Mouse (Mus musculus) left cerebral cortex, adult 9 months (tissue): Measurements from ENCODE around the gene Ubiad1.

Experiments used
- DNase-seq, 2 experiments: peaks; one replicate each; pipeline ENCODE4 v3.0.0; 2022; ENCODE audit warnings: low spot score in 2 of 2

The Ubiad1 gene

GRCm38 (mm10) chr4:148444250-148444967, at the start of gene Ubiad1:
TSS of gene Ubiad1 (minus strand) at chr4:148444771.
- DNase-seq = peak in 1 of 2 experiments; percentile 79

- DNase-seq = peak in 1 of 2 experiments; percentile 47
These were observed 46.9 kb upstream of the Ubiad1 start for GRCm38 (mm10) chr4:148491448-148491847.

- DNase-seq = peak in 1 of 2 experiments; percentile 35
These were observed 45.9 kb upstream of the Ubiad1 start for GRCm38 (mm10) chr4:148490502-148490901.

- DNase-seq = no peak
These were observed 43.3 kb upstream of the Ubiad1 start for GRCm38 (mm10) chr4:148487841-148488240.

- no peak for DNase-seq
These were observed 39.9 kb upstream of the Ubiad1 start for GRCm38 (mm10) chr4:148484511-148484910.

- DNase-seq = no peak
These were observed 37.1 kb upstream of the Ubiad1 start for GRCm38 (mm10) chr4:148481557-148482168.

- DNase-seq = no peak
These were observed 35.7 kb upstream of the Ubiad1 start for GRCm38 (mm10) chr4:148480245-148480644.

- DNase-seq = no peak
These were observed 28.9 kb upstream of the Ubiad1 start for GRCm38 (mm10) chr4:148473496-148473895.

- DNase-seq = no peak
These were observed 28.0 kb upstream of the Ubiad1 start for GRCm38 (mm10) chr4:148472436-148473174.

GRCm38 (mm10) chr4:148471363-148471806, 26.8 kb upstream of the Ubiad1 start:
- DNase-seq = no peak

- no peak for DNase-seq
These were observed 25.1 kb upstream of the Ubiad1 start for GRCm38 (mm10) chr4:148469487-148470252.

- DNase-seq = no peak
These were observed 23.8 kb upstream of the Ubiad1 start for GRCm38 (mm10) chr4:148468396-148468795.

GRCm38 (mm10) chr4:148466511-148467079, 22.0 kb upstream of the Ubiad1 start:
- DNase-seq = peak in 1 of 2 experiments; percentile 48

GRCm38 (mm10) chr4:148464869-148465268, 20.3 kb upstream of the Ubiad1 start:
- peak in 1 of 2 experiments; percentile 44 for DNase-seq

GRCm38 (mm10) chr4:148464301-148464700, 19.7 kb upstream of the Ubiad1 start:
- no peak for DNase-seq

- DNase-seq = peak in 1 of 2 experiments; percentile 30
These were observed 18.8 kb upstream of the Ubiad1 start for GRCm38 (mm10) chr4:148463208-148463960.

- DNase-seq = no peak
These were observed 18.1 kb upstream of the Ubiad1 start for GRCm38 (mm10) chr4:148462717-148463116.

- DNase-seq = no peak
These were observed 17.2 kb upstream of the Ubiad1 start for GRCm38 (mm10) chr4:148461772-148462171.

- no peak for DNase-seq
These were observed 16.2 kb upstream of the Ubiad1 start for GRCm38 (mm10) chr4:148460656-148461284.

- DNase-seq = no peak
These were observed 11.0 kb upstream of the Ubiad1 start for GRCm38 (mm10) chr4:148455477-148456025.
